Mouse (Mus musculus) lung, embryonic 16.5 days (tissue): ENCODE data around the gene Zfp57. TPM values are rescaled to one million over a fixed set of nuclear protein-coding genes. Genes with fewer than 3 reads are reported as not detected.

ENCODE experiments used
- ATAC-seq: fragments of 200-750 bp; cut with Nextera tagmentation; 2 replicates; pipeline ENCODE4 v1.8.0; 2017; ENCODE audit warnings: low read depth, mild to moderate bottlenecking, moderate library complexity
- H3K27ac ChIP-seq: fragments of 300-500 bp; sonication (generic); 2 replicates; pipeline ENCODE4 v1.5.1; 2014; ENCODE audit warnings: mild to moderate bottlenecking, control low read depth, low read length
- H3K27me3 ChIP-seq: fragments of 300-500 bp; sonication (generic); 2 replicates; pipeline ENCODE4 v1.6.1; 2014; ENCODE audit warnings: low read depth, low read length, mixed read lengths; ENCODE audit not compliant: control insufficient read depth, insufficient read depth
- H3K36me3 ChIP-seq: fragments of 300-500 bp; sonication (generic); 2 replicates; pipeline ENCODE4 v1.6.1; 2014; ENCODE audit warnings: low read length; ENCODE audit not compliant: control insufficient read depth, insufficient read depth
- H3K4me1 ChIP-seq: fragments of 300-500 bp; sonication (generic); replicated peaks from 2 replicates; pipeline ENCODE4 v1.6.1; 2014; ENCODE audit warnings: low read length, mixed read lengths; ENCODE audit not compliant: control insufficient read depth, insufficient read depth
- H3K4me2 ChIP-seq: fragments of 300-500 bp; sonication (generic); 2 replicates; pipeline ENCODE4 v1.6.1; 2014; ENCODE audit warnings: low read depth, low read length, control low read depth
- H3K4me3 ChIP-seq: fragments of 300-500 bp; sonication (generic); 2 replicates; pipeline ENCODE4 v1.5.1; 2014; ENCODE audit warnings: mild to moderate bottlenecking, low read length, control low read depth
- H3K9ac ChIP-seq: fragments of 300-500 bp; sonication (generic); 2 replicates; pipeline ENCODE4 v1.6.1; 2014; ENCODE audit warnings: low read length, control low read depth
- H3K9me3 ChIP-seq: fragments of 300-500 bp; sonication (generic); 2 replicates; pipeline ENCODE4 v1.6.1; 2016; ENCODE audit warnings: low read length; ENCODE audit not compliant: control insufficient read depth
- WGBS: fragments of 180-500 bp; shearing (Covaris S2); extraction: QIAGEN DNeasy Blood & Tissue Kit; methylation state at CpG from one replicate; pipeline ENCODE4 v1.1.7; 2014; 5-methylcytosine and 5-hydroxymethylcytosine counted together
- polyA plus RNA-seq: library from polyadenylated mRNA; unstranded; fragments of >200 nt; fragmentation: Nextera tagmentation; extraction: Ambion mirVana; gene quantifications from 2 replicates; pipeline ENCODE4 v1.2.1, GENCODE M21; 2015

The Zfp57 gene
- 70.1 and 73.4 TPM in 2 replicates for polyA plus RNA-seq

DNA sequence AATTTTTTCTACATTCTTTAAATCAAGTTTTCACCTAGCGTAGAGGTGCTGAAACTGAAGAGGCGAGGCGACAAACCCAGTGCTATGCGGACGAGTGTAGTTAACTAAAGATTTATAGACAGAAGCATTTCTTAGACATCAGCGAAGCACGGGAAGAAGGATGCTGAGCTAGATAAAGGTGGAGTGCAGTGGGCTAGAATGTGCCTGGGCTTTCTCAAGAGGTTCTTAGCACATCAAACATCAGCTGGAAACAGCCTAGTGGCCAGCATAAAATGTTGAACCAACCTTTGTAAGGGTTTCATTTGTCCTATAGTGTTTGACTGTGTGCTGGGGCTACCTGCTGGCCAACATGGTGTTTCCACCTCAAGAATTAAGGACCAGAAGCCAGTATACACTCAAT lies at the start of gene Zfp57:
TSS of gene Zfp57 (plus strand) at position 301 of the 400 bp plus-strand sequence.
- H3K27ac ChIP-seq = peak within 1 kb of the TSS; percentile 45; the same call in 1 of the 2 replicates
- 87% methylated on average over 7 of the region's 7 CpGs for WGBS

DNA sequence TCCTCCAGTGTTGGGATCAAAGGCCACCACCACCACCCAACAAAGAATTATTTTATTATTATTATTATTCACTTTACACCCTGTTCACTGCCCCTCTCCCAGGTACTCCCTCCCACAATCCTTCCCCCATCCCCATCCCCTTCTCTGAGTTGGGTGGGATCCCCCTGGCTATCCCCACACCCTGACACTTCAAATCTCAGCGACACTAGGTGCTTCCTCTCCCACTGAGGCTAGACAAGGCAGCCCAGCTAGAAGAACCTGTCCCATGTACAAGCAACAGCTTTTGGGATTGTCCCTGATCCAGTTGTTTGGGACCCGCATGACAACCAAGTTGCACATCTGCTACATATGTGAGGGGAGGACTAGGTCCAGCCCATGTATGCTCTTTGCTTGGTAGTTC lies 48.3 kb upstream of the Zfp57 start:
- H3K4me1 ChIP-seq = peaks cover 19% of the 10 kb centered on the region
- no peak overlapping the region for H3K9ac ChIP-seq
- no peak overlapping the region for H3K27ac ChIP-seq
- no peak for ATAC-seq
- WGBS = 94% methylated on average over 2 of the region's 2 CpGs
- H3K4me3 ChIP-seq = no peak overlapping the region
- peaks cover 25% of the 10 kb centered on the region for H3K36me3 ChIP-seq
- H3K27me3 ChIP-seq = no peaks in the 10 kb centered on the region
- no peaks in the 10 kb centered on the region for H3K9me3 ChIP-seq
- H3K4me2 ChIP-seq = no peak overlapping the region

More for the DNA sequence above, at the start of gene Zfp57:
- H3K27me3 ChIP-seq = no peaks in the 10 kb centered on the region
- ATAC-seq = no peak
- H3K36me3 ChIP-seq = peaks cover 2% of the 10 kb centered on the region; the same call in 1 of the 2 replicates
- H3K4me3 ChIP-seq = peak within 1 kb of the TSS; percentile 77; the same call in 1 of the 2 replicates
- H3K4me1 ChIP-seq = peaks cover 4% of the 10 kb centered on the region; the same call in 1 of the 2 replicates
- no peak within 1 kb of the TSS for H3K9ac ChIP-seq
- H3K9me3 ChIP-seq = no peaks in the 10 kb centered on the region
- peak within 1 kb of the TSS; percentile 91; the same call in 1 of the 2 replicates for H3K4me2 ChIP-seq

DNA sequence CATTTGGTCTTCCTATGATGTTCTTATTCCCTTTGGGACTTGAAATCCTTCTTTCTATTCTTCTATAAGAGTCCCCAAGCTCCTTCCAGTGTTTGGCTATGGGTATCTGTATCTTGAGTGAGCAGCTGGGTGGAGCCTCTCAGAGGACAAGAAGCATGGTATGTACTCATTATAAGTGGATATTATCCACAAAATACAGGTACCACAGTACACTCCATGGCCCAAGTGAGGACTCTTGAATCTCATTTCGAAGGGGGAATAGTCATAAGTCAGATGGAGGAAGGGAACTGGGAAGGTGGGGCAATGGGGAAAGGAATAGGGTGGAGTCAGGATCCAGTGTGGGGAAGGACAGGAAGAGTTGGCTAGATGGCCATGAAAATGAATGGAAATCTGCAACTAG lies 47.9 kb upstream of the Zfp57 start:
- no peak overlapping the region for H3K27ac ChIP-seq
- H3K4me1 ChIP-seq = peaks cover 20% of the 10 kb centered on the region
- peaks cover 25% of the 10 kb centered on the region for H3K36me3 ChIP-seq
- no peak overlapping the region for H3K9ac ChIP-seq
- no peaks in the 10 kb centered on the region for H3K27me3 ChIP-seq
- no peak overlapping the region for H3K4me2 ChIP-seq
- 72% methylated on average over 1 of the region's 1 CpGs for WGBS
- H3K9me3 ChIP-seq = no peaks in the 10 kb centered on the region
- no peak overlapping the region for H3K4me3 ChIP-seq
- ATAC-seq = no peak

DNA sequence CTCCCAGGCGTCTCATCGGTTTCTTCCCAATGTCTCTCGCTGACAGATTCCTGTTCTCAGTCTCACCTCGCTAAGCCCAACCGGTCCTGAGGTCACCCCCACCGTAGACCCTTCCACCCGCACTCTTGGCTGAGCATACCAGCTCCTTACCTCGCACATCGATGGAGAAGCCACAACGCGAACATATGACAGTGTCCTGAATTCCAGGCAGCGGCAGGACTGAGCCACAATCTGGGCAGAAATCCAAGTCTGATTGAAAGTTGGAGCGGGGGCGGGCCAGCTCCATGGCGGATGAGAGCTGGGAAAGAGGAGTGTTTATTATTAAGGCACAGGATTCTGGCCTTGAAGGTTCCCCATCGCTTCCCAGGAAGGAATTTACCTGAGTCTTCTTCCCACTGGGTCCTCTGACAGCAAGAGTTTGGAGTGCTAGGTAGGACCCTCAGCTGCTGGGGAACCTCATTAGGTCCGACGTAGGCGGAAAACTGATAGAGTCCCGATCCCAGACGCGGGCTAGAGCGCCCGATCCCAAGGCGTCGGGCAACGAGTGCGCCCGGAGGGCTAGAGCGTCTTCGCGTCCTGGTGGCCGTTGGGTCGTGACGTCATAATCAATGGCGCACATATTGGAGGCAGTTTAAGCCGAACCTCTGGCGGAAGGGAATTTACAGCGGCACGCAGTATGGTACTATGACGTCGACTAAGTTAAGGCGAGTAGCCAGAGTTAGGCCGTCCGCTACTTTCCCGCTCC lies 42.8 kb upstream of the Zfp57 start, which contains the start of the genes Znrd1 and Znrd1as:
TSS of gene Znrd1 (minus strand) at position 561 of the 745 bp plus-strand sequence.
TSS of gene Znrd1as (plus strand) at position 594 of the 745 bp plus-strand sequence.
- H3K9ac ChIP-seq = peak within 1 kb of the TSS; percentile 84
- peak within 1 kb of the TSS; percentile 72 for H3K4me3 ChIP-seq
- H3K4me1 ChIP-seq = peaks cover 12% of the 10 kb centered on the region
- peak within 1 kb of the TSS; percentile 87 for H3K27ac ChIP-seq
- under 1% methylated on average over 46 of the region's 46 CpGs for WGBS
- H3K9me3 ChIP-seq = no peaks in the 10 kb centered on the region
- peak within 1 kb of the TSS; percentile 78 for H3K4me2 ChIP-seq
- no peaks in the 10 kb centered on the region for H3K27me3 ChIP-seq
- H3K36me3 ChIP-seq = peaks cover 12% of the 10 kb centered on the region
- ATAC-seq = peak; percentile 98

DNA sequence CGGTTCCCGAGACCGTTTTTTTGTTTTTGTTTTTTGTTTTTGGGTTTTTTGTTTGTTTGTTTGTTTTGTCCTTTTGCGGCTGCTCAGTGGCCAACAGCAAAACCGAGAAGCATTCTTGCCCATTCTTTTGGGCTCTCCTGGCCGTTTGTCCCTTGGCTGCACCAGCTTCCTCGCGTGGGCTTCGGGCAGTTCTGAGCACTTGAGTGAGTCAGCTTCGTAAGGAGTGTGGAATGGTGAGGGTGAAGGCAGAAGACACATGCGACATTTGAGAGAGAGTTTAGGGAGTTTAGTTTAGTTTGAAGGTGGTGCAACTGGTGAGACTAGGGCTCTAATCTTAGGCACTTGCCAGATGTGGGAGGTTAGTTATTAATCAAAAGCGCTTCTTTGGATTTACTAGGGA lies 42.1 kb upstream of the Zfp57 start:
- H3K36me3 ChIP-seq = peaks cover 12% of the 10 kb centered on the region
- peak overlapping the region; percentile 84 for H3K9ac ChIP-seq
- H3K27ac ChIP-seq = peak overlapping the region; percentile 87
- H3K9me3 ChIP-seq = no peaks in the 10 kb centered on the region
- peak; percentile 10; the same call in 1 of the 2 replicates for ATAC-seq
- peak overlapping the region; percentile 72 for H3K4me3 ChIP-seq
- H3K4me1 ChIP-seq = peaks cover 12% of the 10 kb centered on the region
- no peaks in the 10 kb centered on the region for H3K27me3 ChIP-seq
- H3K4me2 ChIP-seq = peak overlapping the region; percentile 78
- WGBS = 5% methylated on average over 12 of the region's 12 CpGs

DNA sequence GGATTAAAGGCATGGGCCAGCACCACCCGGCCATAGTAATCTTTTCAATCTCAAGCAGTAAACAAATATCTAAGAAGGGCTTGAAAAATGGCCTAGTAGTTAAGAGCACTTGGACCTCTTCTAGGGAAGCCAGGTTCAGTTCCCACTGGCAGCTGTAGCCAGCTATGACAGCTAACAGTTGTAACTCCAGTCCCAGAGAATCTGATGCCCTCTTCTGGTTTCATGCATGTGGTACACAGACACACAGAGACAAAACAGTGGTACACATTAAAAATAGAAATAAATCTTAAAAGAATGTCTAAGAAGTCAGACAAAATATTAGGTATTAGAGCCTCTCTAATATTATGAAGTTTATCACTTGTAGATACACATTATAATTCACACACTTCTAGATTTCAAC lies 39.8 kb upstream of the Zfp57 start:
- no peaks in the 10 kb centered on the region for H3K9me3 ChIP-seq
- H3K36me3 ChIP-seq = peaks cover 6% of the 10 kb centered on the region
- no peak overlapping the region for H3K4me2 ChIP-seq
- no peaks in the 10 kb centered on the region for H3K27me3 ChIP-seq
- peaks cover 12% of the 10 kb centered on the region for H3K4me1 ChIP-seq
- no peak for ATAC-seq
- no peak overlapping the region for H3K9ac ChIP-seq
- H3K4me3 ChIP-seq = no peak overlapping the region
- 68% methylated on average over 1 of the region's 1 CpGs for WGBS
- H3K27ac ChIP-seq = no peak overlapping the region

DNA sequence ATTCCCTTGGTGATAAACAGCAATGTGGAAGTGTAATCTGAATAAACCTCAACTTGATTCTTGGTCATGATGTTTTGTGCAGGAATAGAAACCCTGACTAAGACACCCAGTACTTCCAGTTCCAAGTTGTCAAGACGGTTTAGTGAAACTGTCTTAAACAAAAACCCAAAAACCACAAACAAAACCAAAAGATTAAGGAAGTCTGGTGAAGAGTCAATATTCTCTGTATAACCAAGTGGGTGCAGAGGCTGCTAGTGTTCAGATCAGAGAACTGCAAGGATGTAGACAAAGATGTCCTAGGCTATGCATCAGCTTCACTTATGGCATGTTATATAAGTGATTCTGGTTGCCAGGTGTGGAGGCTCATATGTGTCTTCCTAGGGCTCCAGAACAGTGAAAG lies 34.1 kb upstream of the Zfp57 start:
- WGBS = 63% methylated on average over 1 of the region's 1 CpGs
- ATAC-seq = no peak
- Histone ChIP-seq H3K4me2 (no peak overlapping the region), H3K4me3 (no peak overlapping the region), H3K27me3 (no peaks in the 10 kb centered on the region), H3K36me3 (no peaks in the 10 kb centered on the region), H3K4me1 (no peaks in the 10 kb centered on the region), H3K9me3 (no peaks in the 10 kb centered on the region), H3K27ac (no peak overlapping the region), H3K9ac (no peak overlapping the region)

DNA sequence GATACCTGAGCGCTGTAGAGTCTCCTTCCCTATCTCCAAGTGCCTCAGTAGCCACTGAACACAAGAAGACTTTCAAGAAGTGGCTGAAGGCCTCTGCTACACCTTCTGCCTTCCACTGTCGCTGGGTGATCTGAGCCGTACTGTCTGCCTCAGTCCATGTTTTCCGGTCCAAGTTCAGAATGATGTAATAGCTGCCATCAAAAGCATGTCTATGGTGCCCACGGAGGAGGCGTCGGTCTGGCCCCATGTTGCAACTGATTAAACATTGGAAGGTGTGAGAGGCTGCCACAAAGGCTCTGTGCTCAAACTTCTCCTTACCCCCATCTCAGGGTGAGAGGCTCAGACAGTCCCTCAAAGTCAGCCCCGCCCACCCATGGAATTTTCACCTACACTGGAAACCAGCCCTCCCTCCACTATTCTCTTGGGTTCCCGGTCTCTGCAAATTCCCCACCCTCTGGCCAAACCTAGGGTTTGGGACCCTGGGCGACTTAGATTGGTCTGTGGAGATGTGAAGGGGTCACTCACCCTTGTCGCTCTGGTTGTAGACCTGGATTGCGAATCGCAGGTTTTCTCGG lies 30.6 kb upstream of the Zfp57 start:
- Histone ChIP-seq H3K4me2 (no peak overlapping the region), H3K36me3 (no peaks in the 10 kb centered on the region), H3K27ac (no peak overlapping the region), H3K9me3 (no peaks in the 10 kb centered on the region), H3K4me1 (no peaks in the 10 kb centered on the region), H3K27me3 (no peaks in the 10 kb centered on the region), H3K4me3 (no peak overlapping the region), H3K9ac (no peak overlapping the region)
- peak; percentile 36; the same call in 1 of the 2 replicates for ATAC-seq
- 63% methylated on average over 14 of the region's 14 CpGs for WGBS

DNA sequence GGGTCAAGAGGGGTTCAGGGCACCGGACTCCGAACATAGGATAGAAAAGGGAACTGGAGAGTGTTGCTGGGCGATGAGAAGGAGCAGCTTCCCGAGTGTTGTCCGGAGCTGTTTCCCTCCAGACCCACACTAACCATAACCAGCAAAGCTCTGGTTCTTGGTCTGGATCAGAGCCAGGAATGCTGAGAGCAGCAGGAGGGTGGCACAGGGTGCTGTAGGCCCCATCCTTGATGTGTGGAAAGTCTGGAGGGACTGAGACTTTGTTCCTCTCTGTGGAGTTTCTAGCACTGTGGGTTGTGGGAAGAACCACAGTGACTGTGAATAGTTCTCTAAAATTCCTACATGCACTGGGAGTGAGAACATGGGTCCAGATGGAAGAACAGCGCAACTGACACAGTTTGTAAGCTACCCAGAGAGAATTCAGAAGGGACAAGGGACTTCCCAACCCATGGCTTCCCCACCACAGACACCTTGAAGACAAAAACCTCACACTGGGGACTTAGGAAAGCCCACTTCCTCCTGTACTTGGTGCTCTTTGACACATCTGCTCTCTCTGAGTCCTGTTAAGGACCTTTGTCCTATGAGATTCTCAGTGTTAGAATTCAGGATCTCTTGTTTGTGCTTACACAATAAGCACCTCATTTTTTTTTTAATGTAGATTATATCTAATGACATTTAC lies 29.7 kb upstream of the Zfp57 start:
- Histone ChIP-seq H3K4me3 (no peak overlapping the region), H3K4me2 (no peak overlapping the region), H3K27me3 (no peaks in the 10 kb centered on the region), H3K36me3 (no peaks in the 10 kb centered on the region), H3K27ac (no peak overlapping the region), H3K9ac (no peak overlapping the region), H3K9me3 (no peaks in the 10 kb centered on the region), H3K4me1 (no peaks in the 10 kb centered on the region)
- WGBS = 84% methylated on average over 6 of the region's 6 CpGs
- ATAC-seq = no peak
